Mouse (Mus musculus) small intestine, adult 2 months (tissue): ENCODE data around the gene Hesx1.

Source experiments
- CTCF ChIP-seq: fragments of 200-500 bp; IDR thresholded peaks from 2 replicates; pipeline ENCODE4 v1.5.1; 2012; ENCODE audit warnings: low read depth, mild to moderate bottlenecking, control low read depth, inconsistent platforms, low read length, moderate library complexity, mixed read lengths; ENCODE audit not compliant: insufficient replicate concordance, insufficient read length; ENCODE audit errors: extremely low read depth
- POLR2A ChIP-seq: fragments of 200-500 bp; IDR thresholded peaks from 2 replicates; pipeline ENCODE4 v1.6.1; 2012; ENCODE audit warnings: low read depth, mild to moderate bottlenecking, control low read depth, inconsistent platforms, low read length, moderate library complexity

DNA sequence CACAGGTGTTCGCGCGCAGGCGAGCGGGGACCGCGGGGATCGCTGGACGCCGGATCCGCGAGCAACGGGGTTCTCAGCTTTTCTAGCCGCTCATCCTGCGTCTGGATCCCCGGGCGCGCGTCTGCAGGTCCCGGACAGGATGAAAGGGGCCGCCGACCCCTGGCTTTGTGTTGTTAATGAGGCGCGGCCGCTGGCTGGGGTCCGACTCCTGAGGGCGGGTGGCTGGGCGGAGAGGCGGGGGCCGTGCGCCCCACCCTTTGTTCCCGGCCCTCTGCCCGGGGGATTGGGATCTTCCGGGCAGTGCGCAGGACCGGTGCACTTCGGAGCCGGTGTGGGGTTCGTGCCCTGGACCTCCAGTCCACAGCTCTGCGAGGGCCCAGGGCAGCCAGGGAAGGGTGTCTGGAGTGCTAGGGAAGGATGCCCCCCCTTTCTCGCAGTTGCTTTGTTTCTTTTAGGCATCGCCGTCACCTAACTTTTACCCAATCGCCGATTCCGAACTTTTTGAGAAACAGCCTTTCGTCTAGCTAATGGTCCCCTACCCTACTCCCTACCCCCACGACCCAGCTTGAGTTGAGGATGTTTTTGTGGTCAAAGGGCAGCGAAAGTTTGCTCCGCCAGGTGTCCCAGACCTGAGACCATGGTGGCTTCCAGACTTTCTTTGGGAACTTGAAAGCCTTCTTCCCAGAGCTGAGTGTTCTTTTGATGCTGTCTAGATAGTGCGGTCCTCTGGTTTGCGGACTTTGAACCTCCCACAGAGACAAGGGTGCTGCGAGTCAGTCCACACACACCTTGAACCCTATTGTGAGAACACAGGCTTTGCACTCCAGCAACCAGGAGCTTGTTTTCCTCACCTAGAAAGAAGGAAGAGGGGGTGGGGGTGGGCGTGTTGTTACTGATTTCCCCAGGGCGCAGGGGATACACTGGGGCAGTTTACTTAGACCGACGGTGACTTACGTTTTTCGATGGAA, 45.3 kb downstream of the Hesx1 start:
- TF ChIP-seq CTCF, result 0 out of 2 replicates have a peak, but pooled peaks have one; percentile 4
- no peak; the same call in 1 of the 2 replicates for TF ChIP-seq POLR2A
